Comparison of ENCODE assay signal across 7 mouse cellular contexts in genomic region chr11:117810401-117811046, GRCm38 (mm10). TPM values are rescaled to one million over a fixed set of nuclear protein-coding genes. Genes with fewer than 3 reads are reported as not detected.
A peak's percentile ranks its signal among the peaks of the same experiment; 100 is the strongest.
DNase-seq lines count a peak whose midpoint lies in the region; ATAC-seq and TF ChIP-seq lines count a peak whose summit lies in the region.

No protein-coding gene starts in this region.

- H3K27me3 ChIP-seq in limb, embryonic 12.5 days = no peaks in the 10 kb centered on the region
- H3K27me3 ChIP-seq in midbrain, embryonic 13.5 days = peaks cover 23% of the 10 kb centered on the region

- no peak for TF ChIP-seq POLR2A in cortical plate, adult 2 months (IDR thresholded peaks at IDR 0.05; ENCODE audit: extremely low read depth, insufficient read depth, low read length)

- H3K4me3 ChIP-seq in cortical plate, adult 2 months (ENCODE audit: insufficient read depth, low read length) = peak overlapping the region; percentile 55
- peak overlapping the region; percentile 87 for H3K4me3 ChIP-seq in limb, embryonic 12.5 days (replicated peaks)
- H3K4me3 ChIP-seq in midbrain, embryonic 13.5 days (replicated peaks) = peak overlapping the region; percentile 61

- peak; percentile 42 for TF ChIP-seq CTCF in cortical plate, adult 2 months (IDR thresholded peaks at IDR 0.05; ENCODE audit: extremely low read depth, insufficient read depth, low read length)

- H3K36me3 ChIP-seq in limb, embryonic 12.5 days = peaks cover 38% of the 10 kb centered on the region
- peaks cover 14% of the 10 kb centered on the region for H3K36me3 ChIP-seq in midbrain, embryonic 13.5 days

- 1% methylated on average over 21 of the region's 21 CpGs for WGBS in limb, embryonic 12.5 days
- under 1% methylated on average over 21 of the region's 21 CpGs for WGBS in midbrain, embryonic 13.5 days

- no peaks in the 10 kb centered on the region for H3K9me3 ChIP-seq in limb, embryonic 12.5 days
- H3K9me3 ChIP-seq in midbrain, embryonic 13.5 days = no peaks in the 10 kb centered on the region

- H3K4me2 ChIP-seq in limb, embryonic 12.5 days = peak overlapping the region; percentile 99
- peak overlapping the region; percentile 93 for H3K4me2 ChIP-seq in midbrain, embryonic 13.5 days (replicated peaks)

- intact Hi-C loops in gastrocnemius, postnatal 14 days (cut with DNase I; ENCODE audit: low total_unique reads) = no loop called here

- no peaks in the 10 kb centered on the region for H3K4me1 ChIP-seq in cortical plate, adult 2 months (ENCODE audit: control insufficient read depth, insufficient read depth, low read length)
- H3K4me1 ChIP-seq in limb, embryonic 12.5 days (replicated peaks) = peaks cover 23% of the 10 kb centered on the region
- peaks cover 24% of the 10 kb centered on the region for H3K4me1 ChIP-seq in midbrain, embryonic 13.5 days (replicated peaks)

- peak overlapping the region; percentile 74; the same call in 1 of the 2 replicates for H3K9ac ChIP-seq in limb, embryonic 12.5 days (replicated peaks)
- H3K9ac ChIP-seq in midbrain, embryonic 13.5 days (replicated peaks) = peak overlapping the region; percentile 65

- peak overlapping the region; percentile 9; the same call in 1 of the 2 replicates for H3K27ac ChIP-seq in cortical plate, adult 2 months (ENCODE audit: insufficient read depth, low read length)
- peak overlapping the region; percentile 29; the same call in 1 of the 2 replicates for H3K27ac ChIP-seq in limb, embryonic 12.5 days
- H3K27ac ChIP-seq in midbrain, embryonic 13.5 days = no peak overlapping the region; the same call in 1 of the 2 replicates

- peak; percentile 75 for DNase-seq in T-cell, adult 2 months (ENCODE audit: low spot score)
- DNase-seq in gastrocnemius, postnatal 14 days = peak; percentile 90
- peak; percentile 82 for DNase-seq in skeletal muscle tissue, adult 2 months (ENCODE audit: low read depth, low spot score)

- ATAC-seq in inflammation-experienced regulatory T-cells, adult 6 months = peak; percentile 78
- ATAC-seq in limb, embryonic 12.5 days (ENCODE audit: insufficient number of reproducible peaks, insufficient read depth, low FRiP score, low TSS enrichment, low read depth) = peak; percentile 71
- peak; percentile 84 for ATAC-seq in midbrain, embryonic 13.5 days

RNA-seq across cellular contexts. Expression of gene Gm20708, which starts 1.1 kb away (rescaled TPM):
- polyA plus RNA-seq in cortical plate, adult 2 months (2012; rRNA removed) = 0.86 and 1.1 TPM in 2 replicates
- total RNA-seq in gastrocnemius, postnatal 14 days (2021) = 1 to 10 TPM in 1 of 2 experiments, under 1 TPM in 1; 0.73 to 1.5 TPM
- 1 to 10 TPM; 3.1 to 5.0 (median 4.9) TPM for polyA plus RNA-seq in inflammation-experienced regulatory T-cells, adult 6 months (2017; shearing (Covaris generic))
- polyA plus RNA-seq in limb, embryonic 12.5 days (2016; fragmentation: Nextera tagmentation; extraction: Ambion mirVana) = 0.36 and 0.58 TPM in 2 replicates
- 0.55 and 0.70 TPM in 2 replicates for polyA plus RNA-seq in midbrain, embryonic 13.5 days (2015; fragmentation: Nextera tagmentation; extraction: Ambion mirVana)

RNA-seq across cellular contexts. Expression of gene Syngr2, which starts 1.1 kb away (rescaled TPM):
- polyA plus RNA-seq in cortical plate, adult 2 months (2012; rRNA removed) = 10.6 and 13.5 TPM in 2 replicates
- 100 to 1,000 TPM; 104 to 111 TPM for total RNA-seq in gastrocnemius, postnatal 14 days (2021)
- polyA plus RNA-seq in inflammation-experienced regulatory T-cells, adult 6 months (2017; shearing (Covaris generic)) = 100 to 1,000 TPM in 1 of 3 experiments, 10 to 100 TPM in 2; 86.3 to 118 (median 89.8) TPM
- polyA plus RNA-seq in limb, embryonic 12.5 days (2016; fragmentation: Nextera tagmentation; extraction: Ambion mirVana) = 27.6 and 28.8 TPM in 2 replicates
- 14.3 and 15.0 TPM in 2 replicates for polyA plus RNA-seq in midbrain, embryonic 13.5 days (2015; fragmentation: Nextera tagmentation; extraction: Ambion mirVana)

RNA-seq across cellular contexts. Expression of gene 6030468B19Rik, which starts 13.1 kb away (rescaled TPM):
- polyA plus RNA-seq in cortical plate, adult 2 months (2012; rRNA removed) = 0.47 and 0.50 TPM in 2 replicates
- not detected for total RNA-seq in gastrocnemius, postnatal 14 days (2021)
- polyA plus RNA-seq in inflammation-experienced regulatory T-cells, adult 6 months (2017; shearing (Covaris generic)) = 1 to 10 TPM in 2 of 3 experiments, under 1 TPM in 1; 0.57 to 1.3 (median 1.3) TPM
- 0.26 and 0.33 TPM in 2 replicates for polyA plus RNA-seq in limb, embryonic 12.5 days (2016; fragmentation: Nextera tagmentation; extraction: Ambion mirVana)
- polyA plus RNA-seq in midbrain, embryonic 13.5 days (2015; fragmentation: Nextera tagmentation; extraction: Ambion mirVana) = not detected in 2 replicates

RNA-seq across cellular contexts. Expression of gene Afmid, which starts 15.2 kb away (rescaled TPM):
- 4.4 TPM in 2 replicates for polyA plus RNA-seq in cortical plate, adult 2 months (2012; rRNA removed)
- 1 to 10 TPM; 3.5 to 3.6 TPM for total RNA-seq in gastrocnemius, postnatal 14 days (2021)
- polyA plus RNA-seq in inflammation-experienced regulatory T-cells, adult 6 months (2017; shearing (Covaris generic)) = 10 to 100 TPM; 32.7 to 39.5 (median 35.4) TPM
- polyA plus RNA-seq in limb, embryonic 12.5 days (2016; fragmentation: Nextera tagmentation; extraction: Ambion mirVana) = 3.5 and 4.2 TPM in 2 replicates
- polyA plus RNA-seq in midbrain, embryonic 13.5 days (2015; fragmentation: Nextera tagmentation; extraction: Ambion mirVana) = 4.1 and 4.3 TPM in 2 replicates

RNA-seq across cellular contexts. Expression of gene Tk1, which starts 15.4 kb away (rescaled TPM):
- polyA plus RNA-seq in cortical plate, adult 2 months (2012; rRNA removed) = 1.0 and 1.9 TPM in 2 replicates
- total RNA-seq in gastrocnemius, postnatal 14 days (2021) = 1 to 10 TPM; 5.4 to 5.8 TPM
- 100 to 1,000 TPM in 1 of 3 experiments, 10 to 100 TPM in 2; 27.3 to 126 (median 52.4) TPM for polyA plus RNA-seq in inflammation-experienced regulatory T-cells, adult 6 months (2017; shearing (Covaris generic))
- polyA plus RNA-seq in limb, embryonic 12.5 days (2016; fragmentation: Nextera tagmentation; extraction: Ambion mirVana) = 136 and 143 TPM in 2 replicates
- polyA plus RNA-seq in midbrain, embryonic 13.5 days (2015; fragmentation: Nextera tagmentation; extraction: Ambion mirVana) = 34.5 and 36.2 TPM in 2 replicates
